Mouse (Mus musculus): ENCODE results near the gene Uox.

- no peak for TF ChIP-seq POLR2A (IDR thresholded peaks at IDR 0.05; ENCODE audit: borderline replicate concordance, low read depth, low read length)
- no peak for TF ChIP-seq CTCF (IDR thresholded peaks at IDR 0.05; ENCODE audit: low read depth, low read length)
Observed at GRCm38 (mm10) chr3:146540521-146541273, 29.5 kb upstream of the Uox start.
